8 mouse cellular contexts compared by ENCODE assay signal in the genomic region with DNA sequence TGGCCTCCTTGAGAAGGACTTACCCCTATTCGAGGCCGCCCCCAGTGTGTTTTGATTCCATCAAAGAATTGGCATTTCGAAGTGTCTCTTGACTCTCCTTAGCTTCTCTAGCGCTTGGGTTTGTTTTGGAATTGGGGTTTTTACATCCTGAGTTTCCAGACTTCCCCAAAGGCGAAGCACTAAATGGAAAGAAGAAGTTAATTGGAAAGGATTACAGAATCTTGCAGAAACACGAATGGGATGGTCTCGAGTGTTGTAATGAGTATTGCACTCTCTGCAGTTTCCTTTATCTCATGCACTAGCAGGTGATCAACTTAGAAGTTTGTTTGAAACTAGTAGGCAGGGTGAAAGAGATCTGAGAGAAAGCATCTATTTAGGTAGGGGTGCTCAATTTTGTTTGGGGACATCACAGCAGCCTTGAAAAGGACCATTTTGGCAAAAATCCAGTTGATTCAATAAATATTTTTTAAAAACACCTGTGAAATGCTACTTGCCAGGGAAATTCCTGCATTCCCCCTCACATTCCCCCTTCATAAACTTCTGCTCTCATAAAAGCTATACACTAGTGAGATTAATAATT. TPM values are rescaled to one million over a fixed set of nuclear protein-coding genes. Genes with fewer than 3 reads are reported as not detected.
DNase-seq lines count a peak whose midpoint lies in the region; ATAC-seq lines count a peak whose summit lies in the region.

No protein-coding gene starts in this region.

- DNase-seq in lung, adult 18-20 months = no peak
- DNase-seq in forebrain, embryonic 11.5 days (ENCODE audit: low spot score) = no peak
- no peak for DNase-seq in liver, embryonic 11.5 days (ENCODE audit: low spot score)
- DNase-seq in embryo, embryonic 11 days = no peak
- DNase-seq in ovary, postnatal 14 days (ENCODE audit: low spot score) = no peak
- no peak for DNase-seq in gastrocnemius, postnatal 14 days

- H3K36me3 ChIP-seq in lung, embryonic 16.5 days (ENCODE audit: control insufficient read depth, insufficient read depth, low read length) = no peaks in the 10 kb centered on the region; the same call in 1 of the 2 replicates
- H3K36me3 ChIP-seq in forebrain, embryonic 11.5 days (ENCODE audit: control insufficient read depth, insufficient read depth, low read length) = no peaks in the 10 kb centered on the region
- H3K36me3 ChIP-seq in liver, embryonic 11.5 days (ENCODE audit: control insufficient read depth, insufficient read depth, low read length) = no peaks in the 10 kb centered on the region
- peaks cover 5% of the 10 kb centered on the region; the same call in 1 of the 2 replicates for H3K36me3 ChIP-seq in stomach, embryonic 14.5 days (ENCODE audit: control insufficient read depth, insufficient read depth, low read length)

- no peak for ATAC-seq in lung, embryonic 16.5 days (ENCODE audit: low read depth)
- ATAC-seq in forebrain, embryonic 11.5 days (replicated peaks; ENCODE audit: low FRiP score) = no peak
- ATAC-seq in liver, embryonic 11.5 days (replicated peaks; ENCODE audit: low FRiP score) = no peak
- ATAC-seq in stomach, embryonic 14.5 days (ENCODE audit: insufficient number of reproducible peaks, insufficient read depth, low FRiP score, low read depth) = no peak

- peak overlapping the region; percentile 95 for H3K4me3 ChIP-seq in lung, embryonic 16.5 days (ENCODE audit: low read length)
- H3K4me3 ChIP-seq in forebrain, embryonic 11.5 days (ENCODE audit: low read depth, low read length) = peak overlapping the region; percentile 66
- peak overlapping the region; percentile 90 for H3K4me3 ChIP-seq in liver, embryonic 11.5 days (ENCODE audit: low read depth, low read length)
- peak overlapping the region; percentile 96 for H3K4me3 ChIP-seq in stomach, embryonic 14.5 days (ENCODE audit: low read depth, low read length)

- no peaks in the 10 kb centered on the region for H3K9me3 ChIP-seq in lung, embryonic 16.5 days (ENCODE audit: control insufficient read depth, low read length)
- no peaks in the 10 kb centered on the region for H3K9me3 ChIP-seq in forebrain, embryonic 11.5 days (ENCODE audit: control insufficient read depth, low read length)
- H3K9me3 ChIP-seq in liver, embryonic 11.5 days (ENCODE audit: control insufficient read depth, low read length) = no peaks in the 10 kb centered on the region
- H3K9me3 ChIP-seq in stomach, embryonic 14.5 days (ENCODE audit: control insufficient read depth, low read depth, low read length) = no peaks in the 10 kb centered on the region

- H3K4me2 ChIP-seq in lung, embryonic 16.5 days (ENCODE audit: low read depth, low read length) = peak overlapping the region; percentile 64
- peak overlapping the region; percentile 55 for H3K4me2 ChIP-seq in forebrain, embryonic 11.5 days (ENCODE audit: low read depth, low read length, severe bottlenecking)
- peak overlapping the region; percentile 67 for H3K4me2 ChIP-seq in liver, embryonic 11.5 days
- H3K4me2 ChIP-seq in stomach, embryonic 14.5 days (replicated peaks; ENCODE audit: low read depth, low read length) = peak overlapping the region; percentile 59

- intact Hi-C loops in gastrocnemius, postnatal 14 days (cut with DNase I; ENCODE audit: low total_unique reads) = loop anchor here (10.0 kb wide), 1 partner anchor 348 kb away; no protein-coding TSS in a partner anchor

- H3K27ac ChIP-seq in lung, embryonic 16.5 days (ENCODE audit: low read length) = peak overlapping the region; percentile 99
- H3K27ac ChIP-seq in forebrain, embryonic 11.5 days (ENCODE audit: low read depth, low read length) = peak overlapping the region; percentile 94
- H3K27ac ChIP-seq in liver, embryonic 11.5 days (ENCODE audit: low read depth, low read length) = peak overlapping the region; percentile 94
- H3K27ac ChIP-seq in stomach, embryonic 14.5 days (ENCODE audit: low read length) = peak overlapping the region; percentile 100

- WGBS in lung, embryonic 16.5 days = under 1% methylated on average over 7 of the region's 7 CpGs
- 1% methylated on average over 7 of the region's 7 CpGs for WGBS in forebrain, embryonic 11.5 days
- under 1% methylated on average over 7 of the region's 7 CpGs for WGBS in liver, embryonic 11.5 days
- under 1% methylated on average over 7 of the region's 7 CpGs for WGBS in stomach, embryonic 14.5 days

- peaks cover 15% of the 10 kb centered on the region for H3K4me1 ChIP-seq in lung, embryonic 16.5 days (replicated peaks; ENCODE audit: control insufficient read depth, insufficient read depth, low read length)
- H3K4me1 ChIP-seq in forebrain, embryonic 11.5 days (replicated peaks; ENCODE audit: control insufficient read depth, insufficient read depth, low read length) = no peaks in the 10 kb centered on the region
- H3K4me1 ChIP-seq in liver, embryonic 11.5 days (replicated peaks; ENCODE audit: control insufficient read depth, insufficient read depth, low read length) = peaks cover 8% of the 10 kb centered on the region
- no peaks in the 10 kb centered on the region for H3K4me1 ChIP-seq in stomach, embryonic 14.5 days (ENCODE audit: control insufficient read depth, insufficient read depth, low read length)

- H3K9ac ChIP-seq in lung, embryonic 16.5 days (ENCODE audit: low read length) = peak overlapping the region; percentile 99
- peak overlapping the region; percentile 99 for H3K9ac ChIP-seq in forebrain, embryonic 11.5 days (ENCODE audit: low read length)
- H3K9ac ChIP-seq in liver, embryonic 11.5 days (ENCODE audit: low read depth, low read length) = peak overlapping the region; percentile 99
- H3K9ac ChIP-seq in stomach, embryonic 14.5 days (replicated peaks; ENCODE audit: low read depth, low read length) = peak overlapping the region; percentile 97

- H3K27me3 ChIP-seq in lung, embryonic 16.5 days (ENCODE audit: control insufficient read depth, insufficient read depth, low read depth, low read length) = no peaks in the 10 kb centered on the region
- H3K27me3 ChIP-seq in forebrain, embryonic 11.5 days (ENCODE audit: control insufficient read depth, insufficient read depth, low read length) = no peaks in the 10 kb centered on the region
- H3K27me3 ChIP-seq in liver, embryonic 11.5 days (replicated peaks; ENCODE audit: control insufficient read depth, insufficient read depth, low read length) = no peaks in the 10 kb centered on the region
- no peaks in the 10 kb centered on the region for H3K27me3 ChIP-seq in stomach, embryonic 14.5 days (ENCODE audit: control insufficient read depth, insufficient read depth, low read length)

RNA-seq across cellular contexts. Expression of gene Gstcd, which starts 0.5 kb away (rescaled TPM):
- polyA plus RNA-seq in lung, embryonic 16.5 days (2015; fragmentation: Nextera tagmentation; extraction: Ambion mirVana) = 6.8 and 7.8 TPM in 2 replicates
- 13.4 and 13.6 TPM in 2 replicates for polyA plus RNA-seq in forebrain, embryonic 11.5 days (2014; fragmentation: Nextera tagmentation; extraction: Ambion mirVana)
- polyA plus RNA-seq in liver, embryonic 11.5 days (2014; fragmentation: Nextera tagmentation; extraction: Ambion mirVana) = 8.4 and 9.0 TPM in 2 replicates
- polyA plus RNA-seq in stomach, embryonic 14.5 days (2014; fragmentation: Nextera tagmentation; extraction: Ambion mirVana) = 9.1 and 10.3 TPM in 2 replicates
- 1 to 10 TPM; 3.3 to 3.4 TPM for total RNA-seq in gastrocnemius, postnatal 14 days (2021)

RNA-seq across cellular contexts. Expression of gene Ints12, which starts 0.7 kb away (rescaled TPM):
- polyA plus RNA-seq in lung, embryonic 16.5 days (2015; fragmentation: Nextera tagmentation; extraction: Ambion mirVana) = 20.5 and 24.3 TPM in 2 replicates
- polyA plus RNA-seq in forebrain, embryonic 11.5 days (2014; fragmentation: Nextera tagmentation; extraction: Ambion mirVana) = 22.4 and 22.9 TPM in 2 replicates
- polyA plus RNA-seq in liver, embryonic 11.5 days (2014; fragmentation: Nextera tagmentation; extraction: Ambion mirVana) = 17.6 and 19.0 TPM in 2 replicates
- polyA plus RNA-seq in stomach, embryonic 14.5 days (2014; fragmentation: Nextera tagmentation; extraction: Ambion mirVana) = 23.0 and 25.0 TPM in 2 replicates
- total RNA-seq in gastrocnemius, postnatal 14 days (2021) = 1 to 10 TPM; 5.9 to 6.7 TPM
